Mouse (Mus musculus): ENCODE results near the gene Lpp. TPM values are rescaled to one million over a fixed set of nuclear protein-coding genes. Genes with fewer than 3 reads are reported as not detected.

Lpp gene
- total and polyA plus RNA-seq, 2 experiments from 2014 or later, result 7.9 to 15.9 TPM

GRCm38 (mm10) chr16:24678942-24679341, 285.6 kb downstream of the Lpp start:
- Histone ChIP-seq H3K4me2 (ENCODE audit: low read depth, low read length, poor library complexity, severe bottlenecking) (no peak overlapping the region), H3K9ac (replicated peaks; ENCODE audit: low read length, poor library complexity, severe bottlenecking) (no peak overlapping the region), H3K27me3 (ENCODE audit: insufficient read depth, low read length) (no peaks in the 10 kb centered on the region), H3K4me1 (ENCODE audit: insufficient read depth, low read length) (no peaks in the 10 kb centered on the region), H3K4me3 (ENCODE audit: low read depth, low read length) (no peak overlapping the region), H3K9me3 (ENCODE audit: low read length) (no peaks in the 10 kb centered on the region), H3K36me3 (ENCODE audit: insufficient read depth, low read length) (0 out of 2 replicates have a peak, but pooled peaks cover 3% of the 10 kb centered on the region), H3K27ac (ENCODE audit: low read depth, low read length) (no peak overlapping the region)
- TF ChIP-seq CTCF (IDR thresholded peaks at IDR 0.05), result no peak
- ATAC-seq (ENCODE audit: low FRiP score) (no peak), DNase-seq (ENCODE audit: low spot score) (no peak)

- Histone ChIP-seq H3K27me3 (ENCODE audit: insufficient read depth, low read length) (no peaks in the 10 kb centered on the region), H3K9me3 (ENCODE audit: low read length) (no peaks in the 10 kb centered on the region), H3K4me3 (ENCODE audit: low read depth, low read length) (no peak overlapping the region), H3K9ac (replicated peaks; ENCODE audit: low read length, poor library complexity, severe bottlenecking) (no peak overlapping the region), H3K4me1 (ENCODE audit: insufficient read depth, low read length) (no peaks in the 10 kb centered on the region), H3K36me3 (ENCODE audit: insufficient read depth, low read length) (no peaks in the 10 kb centered on the region), H3K27ac (ENCODE audit: low read depth, low read length) (no peak overlapping the region), H3K4me2 (ENCODE audit: low read depth, low read length, poor library complexity, severe bottlenecking) (no peak overlapping the region)
- ATAC-seq (ENCODE audit: low FRiP score) (no peak), DNase-seq (ENCODE audit: low spot score) (no peak)
- WGBS, result 93% methylated on average over 4 of the region's 4 CpGs
- TF ChIP-seq CTCF (IDR thresholded peaks at IDR 0.05), result no peak
Observed at GRCm38 (mm10) chr16:24695062-24695461, 301.8 kb downstream of the Lpp start.

GRCm38 (mm10) chr16:24704215-24704614, 310.9 kb downstream of the Lpp start:
- H3K9me3 ChIP-seq (ENCODE audit: low read length), result no peaks in the 10 kb centered on the region
- TF ChIP-seq CTCF (IDR thresholded peaks at IDR 0.05), result no peak
- no peaks in the 10 kb centered on the region for H3K36me3 ChIP-seq (ENCODE audit: insufficient read depth, low read length)
- H3K4me1 ChIP-seq (ENCODE audit: insufficient read depth, low read length), result no peaks in the 10 kb centered on the region
- H3K4me2 ChIP-seq (ENCODE audit: low read depth, low read length, poor library complexity, severe bottlenecking), result no peak overlapping the region
- no peaks in the 10 kb centered on the region for H3K27me3 ChIP-seq (ENCODE audit: insufficient read depth, low read length)
- no peak for DNase-seq (ENCODE audit: low spot score)
- H3K27ac ChIP-seq (ENCODE audit: low read depth, low read length), result no peak overlapping the region
- WGBS, result 91% methylated on average over 3 of the region's 3 CpGs
- H3K4me3 ChIP-seq (ENCODE audit: low read depth, low read length), result no peak overlapping the region
- no peak overlapping the region for H3K9ac ChIP-seq (replicated peaks; ENCODE audit: low read length, poor library complexity, severe bottlenecking)
- no peak for ATAC-seq (ENCODE audit: low FRiP score)

GRCm38 (mm10) chr16:24723641-24724040, 330.3 kb downstream of the Lpp start:
- no peak overlapping the region for H3K9ac ChIP-seq (replicated peaks; ENCODE audit: low read length, poor library complexity, severe bottlenecking)
- H3K36me3 ChIP-seq (ENCODE audit: insufficient read depth, low read length), result no peaks in the 10 kb centered on the region
- no peak overlapping the region for H3K4me2 ChIP-seq (ENCODE audit: low read depth, low read length, poor library complexity, severe bottlenecking)
- no peak overlapping the region for H3K4me3 ChIP-seq (ENCODE audit: low read depth, low read length)
- no peaks in the 10 kb centered on the region for H3K4me1 ChIP-seq (ENCODE audit: insufficient read depth, low read length)
- H3K27me3 ChIP-seq (ENCODE audit: insufficient read depth, low read length), result no peaks in the 10 kb centered on the region
- H3K27ac ChIP-seq (ENCODE audit: low read depth, low read length), result no peak overlapping the region
- WGBS, result 59% methylated on average over 4 of the region's 4 CpGs
- no peak for TF ChIP-seq CTCF (IDR thresholded peaks at IDR 0.05)
- ATAC-seq (ENCODE audit: low FRiP score) (no peak), DNase-seq (ENCODE audit: low spot score) (no peak)
- H3K9me3 ChIP-seq (ENCODE audit: low read length), result no peaks in the 10 kb centered on the region

GRCm38 (mm10) chr16:24732751-24733150, 339.4 kb downstream of the Lpp start:
- Histone ChIP-seq H3K4me1 (ENCODE audit: insufficient read depth, low read length) (no peaks in the 10 kb centered on the region), H3K4me2 (ENCODE audit: low read depth, low read length, poor library complexity, severe bottlenecking) (no peak overlapping the region), H3K9ac (replicated peaks; ENCODE audit: low read length, poor library complexity, severe bottlenecking) (no peak overlapping the region), H3K27ac (ENCODE audit: low read depth, low read length) (no peak overlapping the region), H3K36me3 (ENCODE audit: insufficient read depth, low read length) (no peaks in the 10 kb centered on the region), H3K27me3 (ENCODE audit: insufficient read depth, low read length) (no peaks in the 10 kb centered on the region), H3K9me3 (ENCODE audit: low read length) (no peaks in the 10 kb centered on the region), H3K4me3 (ENCODE audit: low read depth, low read length) (no peak overlapping the region)
- TF ChIP-seq CTCF (IDR thresholded peaks at IDR 0.05), result no peak
- DNase-seq (ENCODE audit: low spot score), result no peak
- 79% methylated on average over 1 of the region's 1 CpGs for WGBS
- no peak for ATAC-seq (ENCODE audit: low FRiP score)

- no peaks in the 10 kb centered on the region for H3K9me3 ChIP-seq (ENCODE audit: low read length)
- no peak overlapping the region for H3K9ac ChIP-seq (replicated peaks; ENCODE audit: low read length, poor library complexity, severe bottlenecking)
- no peak overlapping the region for H3K4me3 ChIP-seq (ENCODE audit: low read depth, low read length)
- DNase-seq (ENCODE audit: low spot score), result no peak
- no peak overlapping the region for H3K4me2 ChIP-seq (ENCODE audit: low read depth, low read length, poor library complexity, severe bottlenecking)
- H3K27me3 ChIP-seq (ENCODE audit: insufficient read depth, low read length), result no peaks in the 10 kb centered on the region
- 91% methylated on average over 1 of the region's 1 CpGs for WGBS
- H3K36me3 ChIP-seq (ENCODE audit: insufficient read depth, low read length), result no peaks in the 10 kb centered on the region
- no peaks in the 10 kb centered on the region for H3K4me1 ChIP-seq (ENCODE audit: insufficient read depth, low read length)
- no peak for ATAC-seq (ENCODE audit: low FRiP score)
- H3K27ac ChIP-seq (ENCODE audit: low read depth, low read length), result no peak overlapping the region
- no peak for TF ChIP-seq CTCF (IDR thresholded peaks at IDR 0.05)
Observed at GRCm38 (mm10) chr16:24733321-24733720, 340.0 kb downstream of the Lpp start.
